Mouse (Mus musculus): Measurements from ENCODE around the gene St3gal2. TPM values are rescaled to one million over a fixed set of nuclear protein-coding genes. Genes with fewer than 3 reads are reported as not detected.
A peak's percentile ranks its signal among the peaks of the same experiment; 100 is the strongest.
"Not testable (repeated sequence)": the region's sequence is repeated elsewhere in the genome, so short reads cannot be mapped to it uniquely, and the experiment has no call there.

St3gal2 gene
- polyA plus RNA-seq, 2 experiments = 19.2 to 29.9 TPM

DNA sequence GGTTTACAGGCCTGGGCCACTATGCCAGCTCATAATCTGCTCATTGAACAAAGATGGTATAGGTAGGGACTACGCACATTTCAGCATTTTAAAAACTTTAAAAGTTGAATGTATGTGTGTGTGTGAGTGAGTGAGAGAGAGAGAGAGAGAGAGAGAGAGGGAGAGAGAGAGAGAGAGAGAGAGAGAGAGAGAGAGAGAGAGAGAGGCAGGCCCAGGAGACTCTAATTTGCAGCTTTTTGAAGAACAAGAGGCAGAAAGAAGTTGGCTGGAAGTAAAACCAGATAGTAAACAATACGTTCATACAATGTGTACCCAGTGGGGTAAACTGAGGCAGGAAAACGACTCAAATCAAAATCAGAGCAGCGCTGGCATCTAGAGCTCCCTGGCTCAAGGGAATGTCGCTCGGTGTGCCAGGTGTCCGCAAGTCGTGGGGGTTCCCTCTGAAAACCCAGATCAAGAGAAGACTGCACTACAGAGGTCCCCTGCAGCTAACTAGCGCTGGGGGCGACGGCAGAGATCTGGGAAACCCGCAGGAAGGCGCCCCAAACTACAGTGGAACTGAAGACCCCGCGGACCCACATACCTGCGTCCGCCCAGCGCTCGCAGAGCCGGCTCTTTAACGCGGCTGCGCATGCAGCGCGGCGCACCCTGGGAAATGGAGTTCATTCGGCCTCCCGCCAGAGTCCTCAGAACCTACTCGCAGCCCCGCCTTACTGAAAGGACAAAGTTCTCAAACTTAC lies 17.7 kb upstream of the St3gal2 start, which contains the start of gene Fuk:
TSS of gene Fuk (minus strand) at position 650 of the 740 bp plus-strand sequence.
- Histone ChIP-seq H3K9me3 (ENCODE audit: control insufficient read depth, low read length) (no peaks in the 10 kb centered on the region), H3K36me3 (ENCODE audit: control insufficient read depth, insufficient read depth, low read length) (peaks cover 21% of the 10 kb centered on the region), H3K4me1 (ENCODE audit: control insufficient read depth, insufficient read depth, low read length) (no peaks in the 10 kb centered on the region), H3K27ac (replicated peaks; ENCODE audit: low read depth, low read length) (no peak within 1 kb of the TSS), H3K27me3 (ENCODE audit: control insufficient read depth, insufficient read depth, low read length) (no peaks in the 10 kb centered on the region), H3K9ac (ENCODE audit: low read depth, low read length, severe bottlenecking) (peak within 1 kb of the TSS; percentile 70), H3K4me2 (replicated peaks; ENCODE audit: low read depth, low read length, severe bottlenecking) (peak within 1 kb of the TSS; percentile 55), H3K4me3 (replicated peaks; ENCODE audit: low read length) (peak within 1 kb of the TSS; percentile 61)
- TF ChIP-seq POLR2A (IDR thresholded peaks at IDR 0.05; ENCODE audit: borderline replicate concordance, extremely low read depth, insufficient read depth, insufficient read length) = peak; percentile 66; the same call in 1 of the 2 replicates
- WGBS = 2% methylated on average over 30 of the region's 30 CpGs
- ATAC-seq (ENCODE audit: low FRiP score, low read depth) (peak; percentile 92), DNase-seq (ENCODE audit: low spot score) (peak; percentile 80)

DNA sequence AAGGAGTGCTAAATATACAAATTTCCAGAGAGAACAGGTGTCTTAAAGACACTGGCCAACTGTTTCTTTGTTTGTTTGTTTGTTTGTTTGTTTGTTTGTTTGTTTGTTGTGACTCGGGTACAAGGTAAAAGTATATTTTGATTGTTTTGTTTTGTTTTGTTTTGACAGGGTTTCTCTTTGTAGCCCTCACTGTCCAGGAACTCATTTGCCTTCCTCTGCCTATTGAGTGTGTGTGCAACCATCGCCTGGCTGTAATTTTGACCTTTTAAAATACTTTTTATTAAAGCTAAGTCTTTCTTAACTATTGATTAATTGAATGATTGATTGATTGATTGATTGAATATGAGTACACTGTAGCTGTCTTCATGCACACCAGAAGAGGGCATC lies 17.1 kb upstream of the St3gal2 start:
- ATAC-seq (ENCODE audit: low FRiP score, low read depth) (no peak), DNase-seq (ENCODE audit: low spot score) (no peak)
- Histone ChIP-seq H3K4me1 (ENCODE audit: control insufficient read depth, insufficient read depth, low read length) (no peaks in the 10 kb centered on the region), H3K27ac (replicated peaks; ENCODE audit: low read depth, low read length) (no peak overlapping the region), H3K4me2 (replicated peaks; ENCODE audit: low read depth, low read length, severe bottlenecking) (peak overlapping the region; percentile 55), H3K36me3 (ENCODE audit: control insufficient read depth, insufficient read depth, low read length) (peaks cover 15% of the 10 kb centered on the region), H3K27me3 (ENCODE audit: control insufficient read depth, insufficient read depth, low read length) (no peaks in the 10 kb centered on the region), H3K9me3 (ENCODE audit: control insufficient read depth, low read length) (no peaks in the 10 kb centered on the region), H3K9ac (ENCODE audit: low read depth, low read length, severe bottlenecking) (no peak overlapping the region), H3K4me3 (replicated peaks; ENCODE audit: low read length) (peak overlapping the region; percentile 61)
- 57% methylated on average over 2 of the region's 2 CpGs for WGBS
- TF ChIP-seq POLR2A (IDR thresholded peaks at IDR 0.05; ENCODE audit: borderline replicate concordance, extremely low read depth, insufficient read depth, insufficient read length) = no peak

DNA sequence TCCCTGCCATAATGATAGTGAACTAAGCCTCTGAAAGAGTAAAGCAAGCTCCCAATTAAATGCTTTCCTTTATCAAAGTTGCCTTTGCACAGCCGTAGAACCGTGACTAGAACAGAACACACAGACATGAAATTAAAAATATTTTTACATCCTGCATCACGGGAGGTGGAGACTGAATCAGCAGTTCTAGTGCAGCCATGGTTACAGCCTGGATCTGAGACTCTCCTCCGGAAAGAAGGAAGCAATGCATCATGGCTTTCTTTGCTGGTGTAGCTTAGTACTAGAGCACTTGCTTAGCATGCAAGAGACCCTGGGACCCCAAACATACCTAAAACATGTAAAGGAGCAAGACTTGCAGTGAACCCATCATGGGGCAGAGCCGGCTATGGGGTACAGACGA lies 14.3 kb upstream of the St3gal2 start:
- TF ChIP-seq POLR2A (IDR thresholded peaks at IDR 0.05; ENCODE audit: borderline replicate concordance, extremely low read depth, insufficient read depth, insufficient read length) = no peak
- no peak overlapping the region for H3K4me3 ChIP-seq (replicated peaks; ENCODE audit: low read length)

DNA sequence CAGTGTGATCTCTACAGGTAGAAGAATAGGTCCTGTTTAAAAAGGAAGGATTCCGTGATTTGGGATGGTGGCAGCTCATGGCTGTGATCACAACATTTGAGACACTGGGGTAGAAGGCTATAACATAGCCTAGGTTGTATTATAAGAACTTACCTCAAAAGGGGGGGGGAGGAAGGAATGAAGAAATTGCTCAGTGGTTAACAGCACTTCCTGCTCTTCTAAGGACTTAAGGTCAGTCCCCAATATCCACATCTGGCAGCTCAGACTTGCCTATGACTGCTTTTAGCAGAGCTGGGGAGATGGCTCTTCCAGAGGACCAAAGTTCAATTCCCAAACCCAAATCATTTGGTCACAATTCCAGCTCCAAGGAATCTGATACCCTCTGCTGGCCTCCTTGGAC lies 13.0 kb upstream of the St3gal2 start:
- ATAC-seq (ENCODE audit: low FRiP score, low read depth) (no peak), DNase-seq (ENCODE audit: low spot score) (no peak)
- Histone ChIP-seq H3K9ac (ENCODE audit: low read depth, low read length, severe bottlenecking) (no peak overlapping the region), H3K9me3 (ENCODE audit: control insufficient read depth, low read length) (no peaks in the 10 kb centered on the region), H3K27me3 (ENCODE audit: control insufficient read depth, insufficient read depth, low read length) (no peaks in the 10 kb centered on the region), H3K4me1 (ENCODE audit: control insufficient read depth, insufficient read depth, low read length) (no peaks in the 10 kb centered on the region), H3K4me3 (replicated peaks; ENCODE audit: low read length) (no peak overlapping the region), H3K27ac (replicated peaks; ENCODE audit: low read depth, low read length) (no peak overlapping the region), H3K4me2 (replicated peaks; ENCODE audit: low read depth, low read length, severe bottlenecking) (no peak overlapping the region), H3K36me3 (ENCODE audit: control insufficient read depth, insufficient read depth, low read length) (no peaks in the 10 kb centered on the region)
- no peak for TF ChIP-seq POLR2A (IDR thresholded peaks at IDR 0.05; ENCODE audit: borderline replicate concordance, extremely low read depth, insufficient read depth, insufficient read length)
- 100% methylated on average over 1 of the region's 1 CpGs for WGBS

More for the DNA sequence above, 14.3 kb upstream of the St3gal2 start:
- ATAC-seq (ENCODE audit: low FRiP score, low read depth) (no peak), DNase-seq (ENCODE audit: low spot score) (no peak)
- H3K27me3 ChIP-seq (ENCODE audit: control insufficient read depth, insufficient read depth, low read length) = no peaks in the 10 kb centered on the region
- H3K36me3 ChIP-seq (ENCODE audit: control insufficient read depth, insufficient read depth, low read length) = no peaks in the 10 kb centered on the region
- no peak overlapping the region for H3K9ac ChIP-seq (ENCODE audit: low read depth, low read length, severe bottlenecking)
- no peaks in the 10 kb centered on the region for H3K9me3 ChIP-seq (ENCODE audit: control insufficient read depth, low read length)
- H3K4me2 ChIP-seq (replicated peaks; ENCODE audit: low read depth, low read length, severe bottlenecking) = no peak overlapping the region
- WGBS = 87% methylated on average over 6 of the region's 6 CpGs
- H3K27ac ChIP-seq (replicated peaks; ENCODE audit: low read depth, low read length) = no peak overlapping the region
- H3K4me1 ChIP-seq (ENCODE audit: control insufficient read depth, insufficient read depth, low read length) = no peaks in the 10 kb centered on the region

- H3K9ac ChIP-seq (ENCODE audit: low read depth, low read length, severe bottlenecking); H3K36me3 ChIP-seq (ENCODE audit: control insufficient read depth, insufficient read depth, low read length); H3K27ac ChIP-seq (replicated peaks; ENCODE audit: low read depth, low read length); H3K9me3 ChIP-seq (ENCODE audit: control insufficient read depth, low read length); H3K4me3 ChIP-seq (replicated peaks; ENCODE audit: low read length); ATAC-seq (ENCODE audit: low FRiP score, low read depth); H3K4me1 ChIP-seq (ENCODE audit: control insufficient read depth, insufficient read depth, low read length); DNase-seq (ENCODE audit: low spot score); H3K27me3 ChIP-seq (ENCODE audit: control insufficient read depth, insufficient read depth, low read length); H3K4me2 ChIP-seq (replicated peaks; ENCODE audit: low read depth, low read length, severe bottlenecking): not testable (repeated sequence)
Measured at GRCm38 (mm10) chr8:110909850-110910249, 9.9 kb upstream of the St3gal2 start.
